Mouse (Mus musculus) limb, embryonic 13.5 days (tissue): ENCODE measurements around the gene Fzd7. TPM values are rescaled to one million over a fixed set of nuclear protein-coding genes. Genes with fewer than 3 reads are reported as not detected.
"Not testable (repeated sequence)": the region's sequence is repeated elsewhere in the genome, so short reads cannot be mapped to it uniquely, and the experiment has no call there.

ENCODE experiments used
- ATAC-seq: fragments of 200-750 bp; cut with Nextera tagmentation; 2 replicates; pipeline ENCODE4 v1.8.0; 2017; ENCODE audit warnings: low read depth, moderate number of reproducible peaks, moderate TSS enrichment; ENCODE audit not compliant: low FRiP score
- H3K27ac ChIP-seq: fragments of 300-500 bp; sonication (generic); 2 replicates; pipeline ENCODE4 v1.5.1; 2015; ENCODE audit warnings: inconsistent platforms, mild to moderate bottlenecking, moderate library complexity
- H3K27me3 ChIP-seq: fragments of 300-500 bp; sonication (generic); 2 replicates; pipeline ENCODE4 v1.6.1; 2015; ENCODE audit warnings: mild to moderate bottlenecking, inconsistent platforms
- H3K36me3 ChIP-seq: fragments of 300-500 bp; sonication (generic); 2 replicates; pipeline ENCODE4 v1.6.1; 2015; ENCODE audit warnings: inconsistent platforms, mild to moderate bottlenecking, moderate library complexity
- H3K4me1 ChIP-seq: fragments of 300-500 bp; sonication (generic); 2 replicates; pipeline ENCODE4 v1.6.1; 2015; ENCODE audit warnings: inconsistent platforms
- H3K4me2 ChIP-seq: fragments of 300-500 bp; sonication (generic); replicated peaks from 2 replicates; pipeline ENCODE4 v1.6.1; 2015; ENCODE audit warnings: inconsistent platforms, mild to moderate bottlenecking, moderate library complexity
- H3K4me3 ChIP-seq: fragments of 300-500 bp; sonication (generic); 2 replicates; pipeline ENCODE4 v1.5.1; 2015; ENCODE audit warnings: moderate library complexity, mild to moderate bottlenecking, inconsistent platforms
- H3K9ac ChIP-seq: fragments of 300-500 bp; sonication (generic); 2 replicates; pipeline ENCODE4 v1.6.1; 2015; ENCODE audit warnings: mild to moderate bottlenecking, inconsistent platforms
- H3K9me3 ChIP-seq: fragments of 300-500 bp; sonication (generic); 2 replicates; pipeline ENCODE4 v1.6.1; 2016; ENCODE audit warnings: inconsistent platforms
- WGBS: fragments of 180-500 bp; shearing (Covaris S2); methylation state at CpG from one replicate; pipeline ENCODE4 v1.1.7; 2015; 5-methylcytosine and 5-hydroxymethylcytosine counted together
- polyA plus RNA-seq: library from polyadenylated mRNA; unstranded; fragments of >200 nt; fragmentation: Nextera tagmentation; extraction: Ambion mirVana; gene quantifications from 2 replicates; pipeline ENCODE4 v1.2.1, GENCODE M21; 2015

The Fzd7 gene
- 12.8 and 13.4 TPM in 2 replicates for polyA plus RNA-seq

GRCm38 (mm10) chr1:59482331-59482695 is at the start of gene Fzd7:
TSS of gene Fzd7 (plus strand) at chr1:59482424.
- Histone ChIP-seq H3K4me2 (peak within 1 kb of the TSS; percentile 99), H3K9me3 (no peaks in the 10 kb centered on the region), H3K27me3 (no peaks in the 10 kb centered on the region), H3K4me3 (peak within 1 kb of the TSS; percentile 93), H3K9ac (peak within 1 kb of the TSS; percentile 98), H3K4me1 (peaks cover 49% of the 10 kb centered on the region), H3K36me3 (peaks cover 9% of the 10 kb centered on the region), H3K27ac (peak within 1 kb of the TSS; percentile 99)
- peak; percentile 26; the same call in 1 of the 2 replicates for ATAC-seq
- WGBS: under 1% methylated on average over 35 of the region's 35 CpGs

GRCm38 (mm10) chr1:59433296-59433695 is 48.9 kb upstream of the Fzd7 start:
- 69% methylated on average over 6 of the region's 6 CpGs for WGBS

GRCm38 (mm10) chr1:59434071-59434470 is 48.2 kb upstream of the Fzd7 start:
- no peak for ATAC-seq
- H3K27ac ChIP-seq: no peak overlapping the region
- no peak overlapping the region for H3K4me3 ChIP-seq
- H3K4me1 ChIP-seq: peaks cover 9% of the 10 kb centered on the region
- WGBS: 88% methylated on average over 3 of the region's 3 CpGs
- H3K9me3 ChIP-seq: no peaks in the 10 kb centered on the region
- no peaks in the 10 kb centered on the region for H3K27me3 ChIP-seq
- no peak overlapping the region for H3K4me2 ChIP-seq
- H3K9ac ChIP-seq: no peak overlapping the region
- H3K36me3 ChIP-seq: no peaks in the 10 kb centered on the region

More at GRCm38 (mm10) chr1:59433296-59433695, 48.9 kb upstream of the Fzd7 start:
- ATAC-seq: no peak
- no peak overlapping the region for H3K4me2 ChIP-seq
- peaks cover 7% of the 10 kb centered on the region for H3K4me1 ChIP-seq
- H3K27ac ChIP-seq: no peak overlapping the region
- no peaks in the 10 kb centered on the region for H3K36me3 ChIP-seq
- no peaks in the 10 kb centered on the region for H3K27me3 ChIP-seq
- no peak overlapping the region for H3K9ac ChIP-seq
- H3K4me3 ChIP-seq: no peak overlapping the region
- H3K9me3 ChIP-seq: no peaks in the 10 kb centered on the region

GRCm38 (mm10) chr1:59435270-59435669 is 47.0 kb upstream of the Fzd7 start:
- no peak overlapping the region for H3K4me2 ChIP-seq
- 78% methylated on average over 5 of the region's 5 CpGs for WGBS
- no peak overlapping the region for H3K4me3 ChIP-seq
- H3K4me1 ChIP-seq: peaks cover 16% of the 10 kb centered on the region
- H3K9me3 ChIP-seq: no peaks in the 10 kb centered on the region
- H3K36me3 ChIP-seq: no peaks in the 10 kb centered on the region
- no peak overlapping the region for H3K9ac ChIP-seq
- ATAC-seq: no peak
- no peaks in the 10 kb centered on the region for H3K27me3 ChIP-seq
- no peak overlapping the region for H3K27ac ChIP-seq

GRCm38 (mm10) chr1:59436321-59436720 is 45.9 kb upstream of the Fzd7 start:
- H3K4me1 ChIP-seq: peaks cover 16% of the 10 kb centered on the region
- no peaks in the 10 kb centered on the region for H3K36me3 ChIP-seq
- H3K27me3 ChIP-seq: no peaks in the 10 kb centered on the region
- H3K9me3 ChIP-seq: no peaks in the 10 kb centered on the region
- ATAC-seq: no peak
- H3K4me2 ChIP-seq: no peak overlapping the region
- no peak overlapping the region for H3K9ac ChIP-seq
- WGBS: 71% methylated on average over 3 of the region's 3 CpGs
- H3K4me3 ChIP-seq: no peak overlapping the region
- H3K27ac ChIP-seq: no peak overlapping the region

- H3K4me1 ChIP-seq: peaks cover 16% of the 10 kb centered on the region
- H3K27ac ChIP-seq: 0 out of 2 replicates have a peak overlapping the region, but pooled peaks have one; percentile 22
- H3K36me3 ChIP-seq: no peaks in the 10 kb centered on the region
- 23% methylated on average over 3 of the region's 3 CpGs for WGBS
- no peaks in the 10 kb centered on the region for H3K27me3 ChIP-seq
- H3K4me3 ChIP-seq: no peak overlapping the region
- H3K4me2 ChIP-seq: no peak overlapping the region
- no peak for ATAC-seq
- no peaks in the 10 kb centered on the region for H3K9me3 ChIP-seq
- H3K9ac ChIP-seq: no peak overlapping the region
These were observed 44.3 kb upstream of the Fzd7 start for GRCm38 (mm10) chr1:59437927-59438326.

- WGBS: 55% methylated on average over 4 of the region's 4 CpGs
- H3K27ac ChIP-seq: 0 out of 2 replicates have a peak overlapping the region, but pooled peaks have one; percentile 22
- no peak overlapping the region for H3K9ac ChIP-seq
- no peaks in the 10 kb centered on the region for H3K9me3 ChIP-seq
- peaks cover 16% of the 10 kb centered on the region for H3K4me1 ChIP-seq
- no peak overlapping the region for H3K4me3 ChIP-seq
- ATAC-seq: no peak
- no peaks in the 10 kb centered on the region for H3K36me3 ChIP-seq
- no peak overlapping the region for H3K4me2 ChIP-seq
- no peaks in the 10 kb centered on the region for H3K27me3 ChIP-seq
These were observed 43.9 kb upstream of the Fzd7 start for GRCm38 (mm10) chr1:59438330-59438729.

GRCm38 (mm10) chr1:59439252-59439651 is 43.0 kb upstream of the Fzd7 start:
- Histone ChIP-seq H3K4me2 (no peak overlapping the region), H3K36me3 (no peaks in the 10 kb centered on the region), H3K27ac (no peak overlapping the region), H3K4me3 (no peak overlapping the region), H3K4me1 (peaks cover 16% of the 10 kb centered on the region), H3K9ac (no peak overlapping the region), H3K27me3 (no peaks in the 10 kb centered on the region), H3K9me3 (no peaks in the 10 kb centered on the region)
- WGBS: 73% methylated on average over 2 of the region's 2 CpGs
- ATAC-seq: no peak

GRCm38 (mm10) chr1:59439941-59440340 is 42.3 kb upstream of the Fzd7 start:
- Histone ChIP-seq H3K9me3 (no peaks in the 10 kb centered on the region), H3K4me2 (no peak overlapping the region), H3K36me3 (no peaks in the 10 kb centered on the region), H3K4me3 (no peak overlapping the region), H3K27me3 (no peaks in the 10 kb centered on the region), H3K9ac (no peak overlapping the region), H3K4me1 (peaks cover 16% of the 10 kb centered on the region), H3K27ac (no peak overlapping the region)
- no peak for ATAC-seq
- 78% methylated on average over 1 of the region's 1 CpGs for WGBS

GRCm38 (mm10) chr1:59442721-59443120 is 39.5 kb upstream of the Fzd7 start:
- H3K27ac ChIP-seq, H3K4me3 ChIP-seq, ATAC-seq, H3K4me2 ChIP-seq, H3K27me3 ChIP-seq, H3K9me3 ChIP-seq, H3K9ac ChIP-seq, H3K36me3 ChIP-seq: not testable (repeated sequence)
- 88% methylated on average over 14 of the region's 14 CpGs for WGBS
- peaks cover 20% of the 10 kb centered on the region for H3K4me1 ChIP-seq

- Histone ChIP-seq H3K27ac (no peak overlapping the region), H3K4me3 (no peak overlapping the region), H3K4me2 (no peak overlapping the region), H3K4me1 (peaks cover 25% of the 10 kb centered on the region), H3K36me3 (no peaks in the 10 kb centered on the region), H3K27me3 (no peaks in the 10 kb centered on the region), H3K9me3 (no peaks in the 10 kb centered on the region), H3K9ac (no peak overlapping the region)
- WGBS: 80% methylated on average over 3 of the region's 3 CpGs
- ATAC-seq: no peak
These were observed 38.0 kb upstream of the Fzd7 start for GRCm38 (mm10) chr1:59444127-59444660.

- no peak overlapping the region for H3K9ac ChIP-seq
- H3K4me1 ChIP-seq: peaks cover 29% of the 10 kb centered on the region
- no peaks in the 10 kb centered on the region for H3K9me3 ChIP-seq
- no peak overlapping the region for H3K4me3 ChIP-seq
- no peaks in the 10 kb centered on the region for H3K36me3 ChIP-seq
- 73% methylated on average over 5 of the region's 5 CpGs for WGBS
- H3K27ac ChIP-seq: no peak overlapping the region
- no peaks in the 10 kb centered on the region for H3K27me3 ChIP-seq
- ATAC-seq: no peak
- H3K4me2 ChIP-seq: no peak overlapping the region
These were observed 37.0 kb upstream of the Fzd7 start for GRCm38 (mm10) chr1:59445242-59445641.
